Mouse (Mus musculus) splenic B cell, adult 2 months (primary cell): ENCODE measurements around the gene Sftpd.

ENCODE experiments used
- DNase-seq: peaks from one replicate; pipeline ENCODE4 v3.0.0-alpha.2; 2011; ENCODE audit warnings: low read depth, low spot score
- H3K27me3 ChIP-seq: 2 replicates; pipeline ENCODE4 v1.6.1; 2012; ENCODE audit warnings: mild to moderate bottlenecking, low read length, moderate library complexity, mixed read lengths; ENCODE audit not compliant: control insufficient read depth, poor library complexity, insufficient read depth, severe bottlenecking
- H3K36me3 ChIP-seq: 2 replicates; pipeline ENCODE4 v1.6.1; 2012; ENCODE audit warnings: mild to moderate bottlenecking, low read length, moderate library complexity, mixed read lengths; ENCODE audit not compliant: control insufficient read depth, poor library complexity, insufficient read depth, severe bottlenecking

Gene Sftpd

DNA sequence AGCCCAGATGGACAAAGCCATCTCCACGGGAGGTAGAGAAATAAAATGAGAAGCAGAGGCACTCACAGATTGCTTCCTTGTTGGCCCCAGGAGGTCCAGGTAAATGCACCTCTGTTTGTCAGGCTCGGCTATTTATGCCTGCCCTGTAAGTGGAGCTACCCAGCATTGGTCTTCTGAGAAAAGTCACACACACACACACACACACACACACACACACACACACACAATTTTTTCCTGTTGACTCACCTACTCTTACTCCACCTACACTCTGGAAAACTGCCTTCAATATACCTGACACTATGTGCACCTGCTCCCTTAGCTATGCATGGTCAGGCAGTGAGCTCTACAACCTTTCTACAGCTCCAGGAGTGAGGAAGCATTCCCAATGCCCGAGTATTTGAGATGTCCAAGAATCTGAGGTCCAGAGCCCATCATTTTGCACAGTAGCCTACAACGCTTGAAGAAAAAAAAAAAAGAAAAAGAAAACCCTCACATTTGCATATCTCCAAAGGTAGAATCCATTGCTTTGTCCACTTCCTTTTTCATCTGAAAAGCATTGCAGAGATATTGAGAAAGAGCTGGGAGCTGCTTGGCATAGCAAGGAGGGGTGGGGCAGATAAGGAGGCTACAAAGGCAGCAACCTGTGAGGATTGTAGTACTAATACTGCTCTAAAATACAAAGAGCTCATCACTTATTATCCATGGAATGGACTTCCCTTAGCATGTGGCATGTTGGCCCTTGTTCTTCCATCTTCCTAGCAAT lies at the start of gene Sftpd:
Gene Sftpd (minus strand): TSS at position 91 of the 763 bp plus-strand sequence.
- no peaks in the 10 kb centered on the region for H3K27me3 ChIP-seq
- DNase-seq, result no peak
- no peaks in the 10 kb centered on the region for H3K36me3 ChIP-seq

DNA sequence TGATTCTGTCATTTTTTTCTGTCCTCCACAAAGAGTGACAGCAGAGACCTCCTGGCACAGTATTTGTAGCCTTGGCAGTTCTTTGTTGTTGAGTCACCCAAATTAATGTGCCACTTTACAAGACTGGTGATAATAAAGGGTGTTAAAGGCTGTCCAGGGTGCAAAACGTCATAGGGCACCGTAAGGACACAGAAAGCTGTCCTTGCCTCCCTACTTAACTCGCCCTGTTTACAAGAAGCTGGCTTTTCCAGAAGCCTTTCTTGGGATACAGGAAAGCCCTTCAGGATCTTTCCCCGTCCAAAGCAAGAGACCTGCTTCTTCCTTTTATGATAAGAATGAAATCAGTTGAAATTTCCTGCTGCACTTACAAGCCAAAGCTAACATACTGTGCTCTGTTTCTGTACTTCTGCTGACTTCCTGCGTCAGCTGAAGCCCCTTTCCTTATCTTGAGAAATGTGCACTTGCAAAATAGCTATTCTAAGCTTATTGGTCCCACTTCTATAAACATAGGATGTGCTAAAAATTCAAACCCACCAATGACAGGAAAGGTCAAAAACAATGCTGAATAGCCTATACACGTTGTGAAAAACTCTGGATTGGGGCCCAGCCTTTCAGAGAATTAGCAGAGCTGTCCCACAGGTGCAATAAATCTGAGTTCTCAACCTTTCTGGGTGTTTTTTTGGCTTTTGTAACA lies 13.2 kb upstream of the Sftpd start:
- no peak for DNase-seq

DNA sequence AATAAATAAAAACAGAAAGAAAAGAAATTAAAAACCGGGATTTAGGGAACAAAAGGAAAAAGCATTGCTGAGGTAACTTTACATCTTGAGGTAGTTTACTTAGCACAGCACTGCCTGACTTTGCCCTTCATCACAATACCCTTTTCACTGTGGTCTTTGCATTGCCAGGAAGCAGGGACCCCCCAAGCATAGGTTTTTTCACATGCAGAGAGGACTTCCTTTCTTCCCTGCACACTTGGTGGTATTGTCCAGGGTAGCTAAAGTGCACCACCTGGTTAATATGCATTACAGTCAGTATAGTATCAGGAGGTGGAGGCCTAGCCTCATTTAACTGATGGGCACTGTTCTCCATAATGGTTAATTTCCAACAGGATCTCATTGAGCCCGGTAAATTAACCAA lies 4.5 kb upstream of the Sftpd start:
- Histone ChIP-seq H3K36me3 (no peaks in the 10 kb centered on the region), H3K27me3 (no peaks in the 10 kb centered on the region)
- DNase-seq, result no peak

More for the DNA sequence above, 13.2 kb upstream of the Sftpd start:
- Histone ChIP-seq H3K36me3 (no peaks in the 10 kb centered on the region), H3K27me3 (no peaks in the 10 kb centered on the region)

DNA sequence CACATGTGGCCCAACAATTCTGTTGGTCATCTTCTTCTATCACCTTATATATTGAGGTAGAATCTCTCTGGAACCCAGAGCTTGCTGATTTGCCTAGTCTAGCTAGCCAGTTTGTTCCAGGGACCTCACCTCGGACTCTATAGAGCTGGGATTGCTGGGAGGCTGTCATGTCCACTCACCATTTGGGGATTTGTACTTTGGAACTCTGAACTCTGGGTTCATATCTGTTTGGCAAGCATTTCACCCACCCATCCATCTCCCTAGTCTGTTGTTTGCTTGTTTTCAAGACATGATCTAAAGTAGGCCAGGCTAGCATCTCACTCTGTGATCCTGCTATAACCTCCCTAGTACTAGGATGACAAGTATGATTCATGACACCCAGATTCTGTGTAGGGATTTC lies 10.1 kb downstream of the Sftpd start:
- no peaks in the 10 kb centered on the region for H3K36me3 ChIP-seq
- DNase-seq, result no peak

DNA sequence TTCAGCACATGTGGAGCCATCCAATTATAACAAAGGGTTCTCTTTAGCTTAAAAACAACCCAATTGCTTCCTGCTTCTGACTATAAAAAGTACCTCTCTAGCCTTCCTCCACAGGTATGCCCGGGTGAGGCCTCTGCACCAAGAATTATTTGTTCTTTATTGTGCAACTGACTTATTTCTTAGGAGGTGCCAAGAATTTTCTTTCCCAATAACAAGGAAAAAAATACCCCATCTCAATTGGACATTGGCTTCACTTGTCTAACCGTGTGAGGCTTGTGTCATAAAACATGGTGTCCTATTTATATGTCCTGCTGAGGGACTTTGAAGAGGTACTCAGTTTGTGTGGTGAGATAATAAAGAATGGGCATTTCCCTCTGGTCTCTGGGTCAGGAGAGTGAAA lies 14.4 kb downstream of the Sftpd start:
- Histone ChIP-seq H3K27me3 (no peaks in the 10 kb centered on the region), H3K36me3 (no peaks in the 10 kb centered on the region)
- DNase-seq, result no peak

More for the DNA sequence above, 10.1 kb downstream of the Sftpd start:
- no peaks in the 10 kb centered on the region for H3K27me3 ChIP-seq

DNA sequence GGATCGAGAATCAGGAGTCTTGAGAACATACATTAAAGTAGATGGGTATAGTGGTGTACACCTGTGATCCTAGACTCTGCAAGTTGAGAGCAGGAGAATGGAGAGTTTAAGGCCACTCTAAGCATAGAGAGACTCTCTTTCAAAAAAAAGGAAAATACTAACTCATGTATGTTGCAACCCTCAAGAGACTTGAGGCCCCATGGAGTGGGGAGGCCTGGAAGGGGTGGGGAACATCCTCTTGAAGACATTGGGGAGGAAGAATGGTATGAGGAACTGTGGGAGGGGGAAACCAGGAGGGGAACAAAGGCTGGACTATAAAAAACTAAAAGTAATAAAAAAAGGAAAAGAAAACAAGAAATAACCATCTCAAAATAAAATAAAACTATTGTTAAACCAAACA lies 16.4 kb downstream of the Sftpd start:
- Histone ChIP-seq H3K27me3 (no peaks in the 10 kb centered on the region), H3K36me3 (no peaks in the 10 kb centered on the region)
- no peak for DNase-seq

DNA sequence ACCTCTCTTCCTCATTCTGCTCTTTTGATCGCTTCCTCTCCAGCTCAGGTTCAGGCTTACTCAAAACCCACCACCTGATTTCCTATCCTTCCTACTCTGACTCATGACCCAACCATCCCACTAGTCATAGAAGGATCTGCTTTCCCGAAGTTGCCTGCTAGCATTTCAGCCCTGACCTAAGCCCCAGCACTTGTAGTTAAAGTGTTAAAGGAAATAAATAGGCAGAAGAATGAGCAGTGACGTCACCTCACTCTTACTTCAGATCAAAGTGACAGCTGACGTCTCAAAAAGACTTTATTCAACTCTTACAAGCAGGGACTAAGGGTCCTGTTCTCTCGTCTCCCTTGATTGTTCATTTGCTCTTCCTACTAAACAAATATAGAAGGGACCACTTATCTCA lies 17.7 kb downstream of the Sftpd start:
- H3K27me3 ChIP-seq, result no peaks in the 10 kb centered on the region
- no peaks in the 10 kb centered on the region for H3K36me3 ChIP-seq
- DNase-seq, result no peak

DNA sequence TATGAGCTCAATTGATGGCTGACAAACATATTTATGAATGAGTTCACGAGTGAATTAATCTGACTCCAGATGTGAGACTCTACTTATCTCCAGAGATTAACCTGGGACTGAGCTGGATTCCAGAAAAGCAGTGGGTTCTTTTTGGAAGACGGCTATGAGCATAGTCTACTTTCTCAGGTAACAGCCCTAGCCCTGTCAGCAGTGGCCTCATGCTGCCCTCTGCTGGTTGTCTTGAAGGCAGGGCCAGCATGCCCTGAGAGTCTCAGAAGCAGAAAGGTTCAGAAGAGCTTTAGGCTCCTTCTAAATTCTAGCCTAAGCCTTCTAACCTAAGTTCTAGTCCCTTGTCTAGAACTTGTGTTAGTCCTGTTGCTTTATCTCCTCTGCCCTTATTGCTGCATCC lies 22.3 kb downstream of the Sftpd start:
- DNase-seq, result no peak

DNA sequence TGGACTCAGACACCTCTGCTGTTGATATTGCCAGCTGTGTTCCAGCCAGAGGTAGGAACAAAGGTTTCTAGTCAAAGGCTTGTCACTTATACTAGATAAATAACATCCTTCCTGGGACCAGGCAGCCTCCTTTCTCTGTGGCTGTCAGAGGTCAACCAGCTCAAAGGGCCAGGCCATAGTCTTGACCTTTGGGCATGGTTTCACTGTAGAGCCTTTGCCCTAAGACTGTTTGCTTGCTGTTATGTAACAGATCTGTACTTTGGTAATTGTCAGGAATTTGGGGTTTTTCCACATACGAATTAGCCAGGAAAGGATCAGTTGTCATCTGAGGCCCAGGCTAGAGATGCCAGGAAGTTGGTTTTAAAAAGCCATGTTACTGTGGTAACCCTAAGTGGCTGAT lies 24.2 kb downstream of the Sftpd start:
- H3K36me3 ChIP-seq, result no peaks in the 10 kb centered on the region
- no peak for DNase-seq
- H3K27me3 ChIP-seq, result no peaks in the 10 kb centered on the region

More for the DNA sequence above, 22.3 kb downstream of the Sftpd start:
- Histone ChIP-seq H3K36me3 (no peaks in the 10 kb centered on the region), H3K27me3 (no peaks in the 10 kb centered on the region)

DNA sequence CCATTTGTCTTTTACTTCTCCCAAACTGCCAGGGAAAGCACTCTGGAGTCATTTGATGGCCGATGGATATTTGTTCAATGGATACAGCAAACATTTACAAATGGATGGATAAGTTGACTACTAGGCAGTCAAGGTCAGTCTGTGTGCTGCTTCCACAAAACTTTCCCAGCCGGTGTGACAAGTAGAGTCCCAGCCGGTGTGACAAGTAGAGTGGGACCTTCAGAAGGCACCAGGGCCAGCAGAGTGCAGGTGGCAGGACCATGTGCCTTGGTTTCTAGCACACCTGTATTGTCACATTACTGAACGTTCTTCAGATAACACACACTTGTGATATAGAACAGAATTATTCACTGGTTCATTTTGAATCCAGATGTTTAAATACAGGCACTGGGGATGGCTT lies 24.9 kb downstream of the Sftpd start:
- no peak for DNase-seq
- no peaks in the 10 kb centered on the region for H3K27me3 ChIP-seq
- H3K36me3 ChIP-seq, result no peaks in the 10 kb centered on the region

DNA sequence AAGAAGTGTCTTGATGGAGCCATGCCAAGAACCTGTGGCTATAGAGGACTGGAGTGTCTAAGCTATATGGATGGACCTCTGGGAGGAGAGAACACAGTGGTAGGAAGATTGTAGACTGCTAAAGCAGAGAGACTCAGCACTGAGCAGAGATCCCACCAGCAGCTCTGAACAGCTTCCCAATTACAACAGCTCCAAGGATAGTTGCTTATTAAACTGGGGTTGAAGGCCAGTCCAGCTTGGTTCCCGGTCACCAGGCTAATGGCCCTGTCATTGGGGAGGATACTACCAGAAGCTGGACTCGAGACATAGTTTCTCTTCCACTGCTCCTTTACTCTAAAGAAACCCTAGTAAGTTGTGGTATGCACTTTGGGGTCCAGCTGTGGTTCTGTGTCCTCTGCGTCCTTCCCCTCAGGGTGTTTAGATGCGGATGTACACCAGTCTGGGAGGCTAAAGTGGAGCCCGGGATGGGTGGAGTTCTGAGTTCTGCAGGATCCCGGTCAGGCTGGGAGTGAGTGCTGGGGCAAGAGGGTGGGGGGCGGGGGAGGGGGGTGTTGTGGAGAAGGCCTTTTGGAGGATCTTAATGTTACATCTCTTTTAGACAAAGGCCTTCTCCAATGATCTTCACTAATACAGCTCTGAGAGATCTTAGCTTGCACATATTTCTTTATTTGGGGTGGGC lies 33.6 kb downstream of the Sftpd start, which contains the start of gene Mbl1:
Gene Mbl1 (plus strand): TSS at position 239 of the 679 bp plus-strand sequence.
- Histone ChIP-seq H3K27me3 (no peaks in the 10 kb centered on the region), H3K36me3 (no peaks in the 10 kb centered on the region)
- no peak for DNase-seq

DNA sequence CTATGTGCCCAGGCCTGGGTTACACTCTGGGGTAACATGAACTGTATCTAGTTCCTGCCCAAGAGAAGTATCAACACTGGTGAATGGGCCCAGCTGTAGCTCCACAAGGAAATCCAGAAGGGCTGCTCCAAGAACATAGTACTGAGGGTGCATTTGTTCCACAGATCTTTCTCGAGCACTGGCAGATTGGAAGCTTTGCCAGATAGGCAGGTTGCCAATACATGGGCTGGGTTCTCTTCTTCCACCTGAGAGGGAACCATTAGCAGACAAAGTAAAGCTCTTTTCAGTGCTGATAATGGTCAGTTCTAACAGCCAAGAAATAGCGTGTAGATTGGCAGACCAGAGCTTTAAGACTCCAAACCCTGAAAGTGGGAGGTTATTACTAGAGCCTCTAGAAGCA lies 37.6 kb downstream of the Sftpd start:
- no peaks in the 10 kb centered on the region for H3K36me3 ChIP-seq
- no peaks in the 10 kb centered on the region for H3K27me3 ChIP-seq
- no peak for DNase-seq

DNA sequence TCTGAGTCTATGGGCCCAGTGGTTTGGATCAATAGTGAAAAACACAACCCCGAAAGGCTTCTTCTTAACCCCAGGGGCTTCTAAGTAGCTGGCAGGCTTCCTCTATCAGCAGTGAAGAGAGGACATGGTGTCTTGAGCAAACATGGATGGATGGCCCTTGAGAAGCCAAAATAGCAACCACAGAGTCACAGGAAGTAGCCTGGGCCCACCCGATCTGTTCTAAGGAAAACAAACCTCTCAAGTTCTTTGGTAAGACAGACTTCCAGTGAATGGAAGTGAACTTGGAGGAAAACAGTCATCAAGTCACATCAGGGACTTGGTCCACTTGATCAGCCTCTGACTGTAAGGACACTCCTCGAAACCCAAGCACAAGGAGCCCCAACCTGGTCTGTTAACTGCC lies 38.0 kb downstream of the Sftpd start:
- no peak for DNase-seq
- Histone ChIP-seq H3K36me3 (no peaks in the 10 kb centered on the region), H3K27me3 (no peaks in the 10 kb centered on the region)

DNA sequence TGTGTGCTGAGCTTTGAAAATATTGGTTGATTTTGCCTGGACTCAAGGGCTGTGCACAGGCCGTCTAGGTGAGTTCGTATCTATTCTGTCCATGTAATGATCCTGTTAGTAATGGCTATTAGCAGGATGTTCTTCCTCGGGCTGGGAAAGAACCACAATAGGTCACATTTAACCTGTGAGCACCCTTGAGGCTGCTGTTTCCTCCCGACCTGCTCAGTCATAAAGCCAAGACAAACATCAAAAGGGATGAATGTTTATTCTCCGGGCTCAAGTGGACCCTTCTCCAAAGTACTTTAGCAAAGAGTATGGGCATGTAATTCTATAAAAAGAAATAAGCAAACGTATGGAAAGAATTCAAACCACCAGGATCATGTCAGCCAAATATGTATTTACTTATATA lies 38.9 kb downstream of the Sftpd start:
- DNase-seq, result no peak
- H3K27me3 ChIP-seq, result no peaks in the 10 kb centered on the region
- H3K36me3 ChIP-seq, result no peaks in the 10 kb centered on the region

DNA sequence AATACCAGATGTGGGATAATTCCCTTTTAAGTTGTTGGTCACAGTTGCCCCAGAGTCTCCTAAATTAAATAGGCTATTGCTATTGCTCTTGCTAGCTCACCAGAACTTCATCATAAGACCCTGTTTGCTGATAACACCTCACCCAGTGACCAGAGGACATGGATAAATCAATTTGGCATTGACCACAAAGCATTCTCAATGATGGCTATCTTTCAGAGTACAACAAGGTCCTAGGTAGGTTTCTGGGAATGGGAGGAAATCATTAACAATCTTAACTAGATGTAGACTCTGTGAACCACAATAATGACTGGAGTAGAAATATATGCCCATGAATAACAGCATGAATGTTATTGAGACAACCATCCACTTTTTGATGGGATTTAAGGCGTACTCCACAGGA lies 44.3 kb downstream of the Sftpd start:
- Histone ChIP-seq H3K27me3 (no peaks in the 10 kb centered on the region), H3K36me3 (no peaks in the 10 kb centered on the region)
- DNase-seq, result no peak
